Mouse (Mus musculus) heart, postnatal 0 days (tissue): ENCODE data around the gene Hist1h2ai.

ENCODE experiments used
- CTCF ChIP-seq: IDR thresholded peaks from 2 replicates; pipeline ENCODE4 v1.5.1; 2016; ENCODE audit warnings: antibody characterized with exemption, control low read depth, low read depth
- EP300 ChIP-seq: IDR thresholded peaks from 2 replicates; pipeline ENCODE4 v1.6.1; 2016; ENCODE audit warnings: antibody characterized with exemption, low read depth

DNA sequence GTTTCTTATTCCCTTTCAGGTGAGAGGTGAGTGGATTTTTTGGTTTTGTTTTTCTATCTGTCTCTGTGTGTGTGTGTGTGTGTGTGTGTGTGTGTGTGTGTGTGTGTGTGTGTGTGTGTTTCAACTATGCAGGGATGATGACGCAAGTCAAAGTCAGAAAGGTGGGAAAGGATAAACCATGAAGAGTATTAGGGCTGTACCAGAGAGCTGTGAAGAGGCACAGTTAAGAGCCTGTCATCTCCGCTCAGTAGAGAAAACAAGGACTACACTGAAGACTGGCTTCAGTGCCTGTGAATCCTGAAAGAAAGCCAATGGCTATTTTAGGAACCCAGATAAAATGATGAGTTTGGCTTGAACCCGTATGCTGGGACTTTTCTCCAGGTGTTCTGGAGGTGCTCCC lies 35.6 kb downstream of the Hist1h2ai start:
- TF ChIP-seq CTCF = no peak
- TF ChIP-seq EP300 = no peak
